Mouse (Mus musculus): ENCODE results near the gene Ccdc78. TPM values are rescaled to one million over a fixed set of nuclear protein-coding genes. Genes with fewer than 3 reads are reported as not detected.

The Ccdc78 gene
- total RNA-seq, 2 experiments from 2014 or later, result not detected

DNA sequence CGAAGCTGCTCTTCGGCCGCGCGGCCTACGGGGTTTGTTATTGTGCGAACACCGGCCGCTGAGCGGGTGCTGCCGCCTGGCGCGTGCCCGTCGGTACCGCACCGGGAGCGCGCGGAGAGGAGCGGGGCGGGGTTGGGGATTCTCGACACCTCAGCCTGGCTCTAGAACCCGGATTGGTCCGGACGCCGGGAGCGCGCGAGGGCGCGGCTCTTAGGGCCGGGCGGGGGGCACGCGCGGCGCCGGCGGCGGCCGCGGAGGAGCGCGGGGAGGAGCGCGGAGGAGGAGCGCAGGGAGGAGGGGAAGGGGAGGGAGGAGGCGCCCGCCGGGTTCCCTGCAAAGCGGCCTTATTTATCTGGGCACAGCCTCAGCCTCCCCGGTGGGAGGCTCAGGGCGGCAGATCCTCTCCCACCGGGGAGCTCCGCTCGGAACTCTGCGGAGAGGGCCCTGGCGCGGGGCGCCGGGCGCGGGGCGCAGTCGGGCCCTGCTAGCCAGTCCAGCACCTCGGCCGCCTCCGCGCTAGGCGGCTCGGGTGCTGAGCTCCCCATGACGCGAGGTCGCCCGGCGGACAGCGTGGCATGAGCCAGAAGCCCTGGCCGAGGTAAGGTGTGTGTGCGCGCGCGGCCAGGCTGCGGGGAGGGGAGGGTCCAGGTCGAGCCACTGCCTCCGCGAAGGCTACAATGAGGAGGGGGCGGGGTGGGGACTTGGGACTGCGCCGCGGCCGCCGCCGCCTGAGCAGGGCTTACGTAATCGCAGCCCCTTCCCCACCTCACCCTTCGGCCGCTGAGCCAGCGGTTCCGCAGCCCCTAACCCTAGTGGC, 22.6 kb downstream of the Ccdc78 start, which contains the start of gene Fbxl16:
Gene Fbxl16, plus strand, starts transcription at position 297 of the 817 bp plus-strand sequence.
- intact Hi-C loops (cut with DNase I), result no loop called here
- peak; percentile 92 for DNase-seq

- peak; percentile 69 for DNase-seq
- intact Hi-C loops (cut with DNase I), result no loop called here
These were observed 23.4 kb downstream of the Ccdc78 start for GRCm38 (mm10) chr17:25809606-25810340.

DNA sequence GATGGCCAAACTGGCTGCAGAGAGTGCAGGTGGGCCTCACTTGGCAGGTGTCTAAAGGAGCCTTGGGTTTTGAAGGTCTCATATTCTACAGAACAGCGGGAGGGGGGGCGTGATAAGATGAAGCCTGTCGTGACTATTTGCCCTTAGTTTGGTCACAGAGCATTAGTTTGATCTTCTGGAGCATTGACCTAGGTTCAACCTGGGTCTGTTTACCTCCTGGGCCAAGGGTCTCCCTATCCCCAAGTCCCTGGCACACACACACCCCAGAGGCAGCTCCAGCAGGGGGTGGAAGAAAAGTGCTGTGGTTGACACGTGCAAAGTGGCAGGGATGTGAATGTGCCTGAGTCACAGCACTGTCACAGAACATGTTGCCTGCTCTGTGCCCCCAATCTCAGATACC, 24.5 kb downstream of the Ccdc78 start:
- DNase-seq, result no peak
- intact Hi-C loops (cut with DNase I), result no loop called here

- peak; percentile 70 for DNase-seq
- intact Hi-C loops (cut with DNase I), result no loop called here
These were observed 27.1 kb downstream of the Ccdc78 start for GRCm38 (mm10) chr17:25813471-25813870.

GRCm38 (mm10) chr17:25817662-25818061, 31.3 kb downstream of the Ccdc78 start:
- intact Hi-C loops (cut with DNase I), result no loop called here
- no peak for DNase-seq

- intact Hi-C loops (cut with DNase I), result no loop called here
- no peak for DNase-seq
These were observed 32.7 kb downstream of the Ccdc78 start for GRCm38 (mm10) chr17:25818851-25819780.

DNA sequence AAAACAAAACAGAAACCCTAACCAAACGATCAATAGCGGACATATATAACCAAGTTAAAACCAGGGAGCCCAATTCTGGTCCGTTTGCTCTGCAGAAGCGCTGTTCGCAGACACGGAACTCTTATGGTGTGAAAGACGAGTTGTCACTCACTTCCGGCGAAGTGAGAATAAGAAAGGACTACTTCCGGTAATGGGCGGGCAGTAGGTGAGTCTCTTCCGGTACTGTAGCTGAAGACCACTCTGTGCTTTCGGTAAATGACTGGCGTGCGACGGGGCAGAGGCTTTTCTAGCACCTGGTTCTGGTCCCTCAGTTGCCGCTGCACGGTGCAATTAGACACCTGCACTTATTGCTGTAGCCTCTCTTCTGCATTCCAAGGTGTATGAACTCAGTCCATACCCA, 37.1 kb downstream of the Ccdc78 start, which contains the start of gene Wdr24:
Gene Wdr24, plus strand, starts transcription at position 176 of the 400 bp plus-strand sequence.
- DNase-seq, result peak; percentile 72
- intact Hi-C loops (cut with DNase I), result no loop called here

GRCm38 (mm10) chr17:25824362-25825142, 38.2 kb downstream of the Ccdc78 start:
- DNase-seq, result no peak
- intact Hi-C loops (cut with DNase I), result no loop called here

DNA sequence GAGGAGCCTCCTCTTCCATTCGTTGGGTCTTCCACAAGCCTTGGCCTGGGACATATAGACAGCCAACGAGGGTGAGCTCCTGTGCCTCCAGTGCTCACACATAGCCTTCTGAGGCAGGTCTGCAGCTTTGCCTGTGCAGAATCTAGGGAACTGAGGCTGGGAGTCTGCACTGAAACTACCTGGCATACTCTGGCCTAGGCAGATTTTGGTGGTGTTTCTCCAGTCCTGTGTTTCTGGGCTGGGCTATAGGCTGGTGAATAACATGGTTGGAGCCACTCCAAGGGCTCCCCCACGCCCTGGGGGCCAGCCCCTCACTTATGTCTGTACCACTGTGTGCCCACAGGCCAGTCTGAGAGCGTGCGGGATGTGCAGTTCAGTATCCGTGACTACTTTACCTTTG, 38.9 kb downstream of the Ccdc78 start:
- intact Hi-C loops (cut with DNase I), result no loop called here
- no peak for DNase-seq

DNA sequence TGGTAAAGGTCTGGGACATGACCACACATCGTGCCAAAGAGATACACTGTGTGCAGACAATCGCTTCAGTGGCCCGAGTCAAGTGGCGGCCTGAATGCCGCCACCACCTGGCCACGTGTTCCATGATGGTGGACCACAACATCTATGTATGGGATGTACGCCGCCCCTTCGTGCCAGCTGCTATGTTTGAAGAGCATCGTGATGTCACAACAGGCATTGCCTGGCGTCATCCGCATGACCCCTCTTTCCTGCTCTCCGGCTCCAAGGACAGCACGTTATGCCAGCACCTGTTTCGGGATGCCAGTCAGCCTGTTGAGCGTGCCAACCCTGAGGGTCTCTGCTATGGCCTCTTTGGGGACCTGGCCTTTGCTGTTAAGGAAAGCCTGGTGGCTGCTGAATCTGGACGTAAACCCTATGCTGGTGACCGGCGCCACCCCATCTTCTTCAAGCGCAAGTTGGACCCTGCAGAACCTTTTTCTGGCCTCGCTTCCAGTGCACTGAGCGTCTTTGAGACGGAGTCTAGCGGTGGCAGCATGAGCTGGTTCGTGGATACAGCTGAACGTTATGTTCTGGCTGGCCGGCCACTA, 39.7 kb downstream of the Ccdc78 start:
- intact Hi-C loops (cut with DNase I), result no loop called here
- DNase-seq, result no peak

DNA sequence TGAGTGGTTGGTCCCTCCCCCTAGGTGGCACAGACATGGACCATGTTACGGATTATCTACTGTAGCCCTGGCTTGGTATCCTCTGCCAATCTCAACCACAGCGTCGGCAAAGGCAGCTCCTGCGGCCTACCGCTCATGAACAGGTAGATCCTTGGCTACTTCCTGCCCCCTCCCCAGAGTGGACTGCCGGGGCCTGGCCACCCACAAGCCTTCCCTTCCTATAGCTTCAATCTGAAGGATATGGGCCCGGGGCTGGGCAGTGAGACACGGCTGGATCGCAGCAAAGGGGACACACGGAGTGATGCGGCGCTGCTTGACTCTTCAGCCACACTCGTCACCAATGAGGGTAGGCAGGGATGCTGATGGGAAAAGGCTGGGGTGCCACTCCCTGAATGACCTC, 40.6 kb downstream of the Ccdc78 start:
- intact Hi-C loops (cut with DNase I), result no loop called here
- no peak for DNase-seq

GRCm38 (mm10) chr17:25827546-25828222, 41.3 kb downstream of the Ccdc78 start:
- intact Hi-C loops (cut with DNase I), result no loop called here
- no peak for DNase-seq

GRCm38 (mm10) chr17:25828223-25828594, 41.8 kb downstream of the Ccdc78 start:
- no peak for DNase-seq
- intact Hi-C loops (cut with DNase I), result no loop called here

GRCm38 (mm10) chr17:25828712-25829557, 42.6 kb downstream of the Ccdc78 start, which contains the start of gene Jmjd8:
Gene Jmjd8 (plus strand): TSS chr17:25828867.
- DNase-seq, result peak; percentile 83
- intact Hi-C loops (cut with DNase I), result no loop called here

- intact Hi-C loops (cut with DNase I), result no loop called here
- no peak for DNase-seq
These were observed 43.2 kb downstream of the Ccdc78 start for GRCm38 (mm10) chr17:25829558-25830017.

- intact Hi-C loops (cut with DNase I), result no loop called here
- DNase-seq, result no peak
These were observed 43.9 kb downstream of the Ccdc78 start for GRCm38 (mm10) chr17:25830200-25830753.

DNA sequence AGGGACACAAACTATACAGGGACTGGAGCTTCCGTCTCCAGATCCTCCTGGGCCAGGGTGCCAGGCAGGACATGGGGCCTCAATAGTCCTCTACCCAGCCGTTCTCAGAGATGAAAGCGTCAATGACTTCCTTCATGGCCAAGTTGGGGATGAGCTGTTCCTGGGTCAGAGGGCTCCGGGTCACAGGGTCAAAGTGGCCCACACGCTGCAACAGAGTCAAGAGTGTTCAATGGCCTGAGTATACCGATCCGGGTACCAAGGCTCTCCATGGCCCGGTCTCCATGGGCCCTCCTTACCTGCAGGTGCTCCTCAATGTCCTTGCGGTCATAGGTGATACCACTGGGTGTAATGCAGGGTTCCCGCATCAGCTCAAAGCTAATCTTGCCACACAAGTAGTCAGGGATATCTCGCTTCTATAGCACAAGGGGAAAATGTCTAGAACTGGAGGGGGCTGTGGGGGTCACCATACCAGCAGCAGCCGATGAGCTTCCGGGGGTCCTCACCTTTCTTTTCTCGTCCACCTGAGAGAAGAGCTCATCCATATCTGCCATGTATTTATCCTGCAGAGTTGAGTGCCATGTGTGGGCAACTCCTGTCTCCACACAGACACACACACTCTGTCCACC, 44.5 kb downstream of the Ccdc78 start:
- intact Hi-C loops (cut with DNase I), result no loop called here
- no peak for DNase-seq
